Mouse (Mus musculus): Measurements from ENCODE around the gene Kif26a. TPM values are rescaled to one million over a fixed set of nuclear protein-coding genes. Genes with fewer than 3 reads are reported as not detected.

Kif26a gene
- polyA plus RNA-seq, 2 experiments: 0.08 to 0.26 TPM

- ATAC-seq (ENCODE audit: insufficient read depth) (no peak), DNase-seq (ENCODE audit: low read depth in 3 of 3, low spot score in 3 of 3) (no peak)
- TF ChIP-seq CTCF (IDR thresholded peaks at IDR 0.05; ENCODE audit: low read depth) (no peak), EP300 (IDR thresholded peaks at IDR 0.05; ENCODE audit: low read depth) (no peak)
- no peak overlapping the region for H3K4me3 ChIP-seq (ENCODE audit: insufficient read depth in 1 of 2, low read depth in 2 of 2, low read length in 2 of 2)
- H3K27ac ChIP-seq: no peak overlapping the region
- H3K4me2 ChIP-seq (ENCODE audit: low read depth): no peak overlapping the region
- no peaks in the 10 kb centered on the region for H3K36me3 ChIP-seq (replicated peaks; ENCODE audit: control insufficient read depth, insufficient read depth, low read depth)
- no peaks in the 10 kb centered on the region for H3K9me3 ChIP-seq (ENCODE audit: control insufficient read depth, low read length)
- peaks cover 0 to 2% of the 10 kb centered on the region in 2 experiments; a peak in 1 of 4 replicates for H3K4me1 ChIP-seq (replicated peaks; ENCODE audit: control insufficient read depth in 2 of 2, insufficient read depth in 2 of 2, low read length in 1 of 2)
- 51% methylated on average over 10 of the region's 10 CpGs for WGBS (ENCODE audit: insufficient replicate concordance)
- H3K27me3 ChIP-seq (ENCODE audit: control insufficient read depth, insufficient read depth, low read length): no peaks in the 10 kb centered on the region
- H3K9ac ChIP-seq (replicated peaks): no peak overlapping the region
Measured at GRCm38 (mm10) chr12:112229084-112229483, 83.1 kb downstream of the Kif26a start.

- no peaks in the 10 kb centered on the region for H3K36me3 ChIP-seq (replicated peaks; ENCODE audit: control insufficient read depth, insufficient read depth, low read depth)
- no peak overlapping the region for H3K9ac ChIP-seq (replicated peaks)
- peaks cover 0 to 2% of the 10 kb centered on the region in 2 experiments; a peak in 1 of 4 replicates for H3K4me1 ChIP-seq (replicated peaks; ENCODE audit: control insufficient read depth in 2 of 2, insufficient read depth in 2 of 2, low read length in 1 of 2)
- DNase-seq (ENCODE audit: low read depth in 3 of 3, low spot score in 3 of 3) (no peak), ATAC-seq (ENCODE audit: insufficient read depth) (no peak)
- H3K4me2 ChIP-seq (ENCODE audit: low read depth): no peak overlapping the region
- no peaks in the 10 kb centered on the region for H3K27me3 ChIP-seq (ENCODE audit: control insufficient read depth, insufficient read depth, low read length)
- no peak overlapping the region for H3K27ac ChIP-seq
- no peak overlapping the region for H3K4me3 ChIP-seq (ENCODE audit: insufficient read depth in 1 of 2, low read depth in 2 of 2, low read length in 2 of 2)
- no peak for TF ChIP-seq EP300 (IDR thresholded peaks at IDR 0.05; ENCODE audit: low read depth)
- no peak for TF ChIP-seq CTCF (IDR thresholded peaks at IDR 0.05; ENCODE audit: low read depth)
- 24% methylated on average over 2 of the region's 2 CpGs for WGBS (ENCODE audit: insufficient replicate concordance)
- H3K9me3 ChIP-seq (ENCODE audit: control insufficient read depth, low read length): no peaks in the 10 kb centered on the region
Measured at GRCm38 (mm10) chr12:112230196-112230595, 84.2 kb downstream of the Kif26a start.

MicroRNAs encoded within 50 kb of the gene (microRNA counts, 519-probe panel; counts per million panel counts)
- microRNA mmu-miR-203: 69.9 counts per million

Small RNAs within 50 kb of the gene (microRNA-seq; reads per million reads assigned to microRNA genes)
- gene Mir203 (411 reads per million, percentile 64 among the genes with 10 or more reads in this experiment), gene Mir3073a (not detected), gene Mir3073b (not detected)

Other genes with a start within 250 kb of the Kif26a start
- gene Ppp1r13b, start 238.1 kb upstream of the Kif26a start, polyA plus RNA-seq (2012; rRNA removed): 2.5 and 2.8 TPM in 2 replicates
- 2.9 and 3.6 TPM in 2 replicates for gene Ppp1r13b, start 238.1 kb upstream of the Kif26a start, polyA plus RNA-seq (2014; fragmentation: Nextera tagmentation; extraction: Ambion mirVana)
- 139 and 170 TPM in 2 replicates for gene Atp5mpl, start 179.2 kb upstream of the Kif26a start, polyA plus RNA-seq (2012; rRNA removed)
- gene Atp5mpl, start 179.2 kb upstream of the Kif26a start, polyA plus RNA-seq (2014; fragmentation: Nextera tagmentation; extraction: Ambion mirVana): 631 and 642 TPM in 2 replicates
- gene Tdrd9, start 174.6 kb upstream of the Kif26a start, polyA plus RNA-seq (2012; rRNA removed): 0.01 and 0.06 TPM in 2 replicates
- gene Tdrd9, start 174.6 kb upstream of the Kif26a start, polyA plus RNA-seq (2014; fragmentation: Nextera tagmentation; extraction: Ambion mirVana): 0.04 TPM in 1 of 2 replicates, not detected in the other
- gene Rd3l, start 164.9 kb upstream of the Kif26a start, polyA plus RNA-seq (2012; rRNA removed): not detected in 2 replicates
- not detected in 2 replicates for gene Rd3l, start 164.9 kb upstream of the Kif26a start, polyA plus RNA-seq (2014; fragmentation: Nextera tagmentation; extraction: Ambion mirVana)
- gene Aspg, start 39.5 kb upstream of the Kif26a start, polyA plus RNA-seq (2012; rRNA removed): 0.09 and 0.10 TPM in 2 replicates
- 0.19 TPM in 1 of 2 replicates, not detected in the other for gene Aspg, start 39.5 kb upstream of the Kif26a start, polyA plus RNA-seq (2014; fragmentation: Nextera tagmentation; extraction: Ambion mirVana)

Measured in liver, embryonic 14.5 days (tissue).